ENCODE assay signal across 14 mouse cellular contexts in the genomic region with DNA sequence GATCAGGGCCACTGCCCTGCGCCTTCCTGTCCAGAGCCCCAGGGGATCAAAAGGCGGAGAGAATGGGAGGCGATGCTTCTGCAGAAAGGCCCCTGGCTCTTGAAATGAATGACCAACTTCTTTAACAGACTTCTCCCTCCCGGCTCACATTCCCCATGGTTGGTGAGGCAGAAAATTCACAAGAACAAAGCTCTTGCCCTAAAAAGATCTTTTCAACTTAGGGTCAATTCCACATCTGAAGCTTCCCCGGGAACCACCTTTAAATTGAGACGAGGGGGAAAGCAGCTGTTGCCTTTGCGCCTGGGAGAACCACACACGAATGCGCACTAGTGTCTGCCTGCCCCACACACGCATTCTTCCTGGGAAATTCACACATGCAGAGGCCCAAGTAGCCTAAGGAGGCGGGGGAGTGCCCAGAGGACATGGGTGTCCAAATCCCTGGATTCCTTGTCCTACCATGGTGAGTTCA. TPM values are rescaled to one million over a fixed set of nuclear protein-coding genes. Genes with fewer than 3 reads are reported as not detected.
A peak's percentile ranks its signal among the peaks of the same experiment; 100 is the strongest.
DNase-seq lines count a peak whose midpoint lies in the region; ATAC-seq and TF ChIP-seq lines count a peak whose summit lies in the region.
"Had no signal": no experiment of that assay in that cellular context is flagged by ENCODE, and none has a peak within 500 bp of the region (broad histone marks: within the 10 kb centered on the region; RNA-seq: fewer than 3 reads in every experiment).

No protein-coding gene starts in this region.

- peak overlapping the region; percentile 83 for H3K27ac ChIP-seq in hindbrain, embryonic 10.5 days
- H3K27ac ChIP-seq in hindbrain, embryonic 16.5 days (ENCODE audit: low read depth, low read length): no peak overlapping the region
- peak overlapping the region; percentile 85 for H3K27ac ChIP-seq in forebrain, postnatal 0 days (ENCODE audit: low read depth, low read length)

- H3K4me2 ChIP-seq in hindbrain, embryonic 16.5 days (ENCODE audit: low read length): no peak overlapping the region
- no peak overlapping the region for H3K4me2 ChIP-seq in forebrain, postnatal 0 days (ENCODE audit: low read depth)

- 24% methylated on average over 11 of the region's 11 CpGs for WGBS in hindbrain, embryonic 10.5 days
- WGBS in hindbrain, embryonic 16.5 days: 16% methylated on average over 11 of the region's 11 CpGs
- 26% methylated on average over 11 of the region's 11 CpGs for WGBS in forebrain, postnatal 0 days

- no peak overlapping the region for H3K9ac ChIP-seq in hindbrain, embryonic 16.5 days (ENCODE audit: low read depth, low read length)
- H3K9ac ChIP-seq in forebrain, postnatal 0 days: no peak overlapping the region
- H3K9ac ChIP-seq: liver, postnatal 0 days had no signal

- no peak overlapping the region for H3K4me3 ChIP-seq in hindbrain, embryonic 10.5 days
- no peak overlapping the region for H3K4me3 ChIP-seq in hindbrain, embryonic 16.5 days (ENCODE audit: low read length)
- no peak overlapping the region for H3K4me3 ChIP-seq in forebrain, postnatal 0 days (ENCODE audit: low read depth, low read length)
- H3K4me3 ChIP-seq: megakaryocyte, embryonic 14.5 days had no signal

- no peak for TF ChIP-seq CTCF in forebrain, postnatal 0 days (IDR thresholded peaks at IDR 0.05; ENCODE audit: low read depth)

- peaks cover 40% of the 10 kb centered on the region for H3K4me1 ChIP-seq in hindbrain, embryonic 10.5 days (replicated peaks)
- no peaks in the 10 kb centered on the region for H3K4me1 ChIP-seq in hindbrain, embryonic 16.5 days (ENCODE audit: control insufficient read depth, insufficient read depth, low read depth, low read length)
- H3K4me1 ChIP-seq in forebrain, postnatal 0 days (ENCODE audit: insufficient read depth): peaks cover 19% of the 10 kb centered on the region

- no peaks in the 10 kb centered on the region for H3K9me3 ChIP-seq in hindbrain, embryonic 10.5 days
- H3K9me3 ChIP-seq in hindbrain, embryonic 16.5 days (ENCODE audit: control insufficient read depth, low read length): no peaks in the 10 kb centered on the region
- H3K9me3 ChIP-seq in forebrain, postnatal 0 days (ENCODE audit: low read length): no peaks in the 10 kb centered on the region

- no peak for ATAC-seq in hindbrain, embryonic 16.5 days
- ATAC-seq in forebrain, postnatal 0 days: no peak
- ATAC-seq in CD4-positive, CD25-positive, alpha-beta regulatory T cell, adult 4 months: no peak
- ATAC-seq: intestine, postnatal 0 days; liver, postnatal 0 days had no signal

- H3K27me3 ChIP-seq in hindbrain, embryonic 10.5 days (ENCODE audit: insufficient read depth, poor library complexity, severe bottlenecking): no peaks in the 10 kb centered on the region
- H3K27me3 ChIP-seq in hindbrain, embryonic 16.5 days (replicated peaks; ENCODE audit: control insufficient read depth, insufficient read depth, low read length): no peaks in the 10 kb centered on the region
- no peaks in the 10 kb centered on the region for H3K27me3 ChIP-seq in forebrain, postnatal 0 days (ENCODE audit: insufficient read depth, low read length)

- DNase-seq in hindbrain, embryonic 10.5 days (ENCODE audit: low spot score): peak; percentile 56
- peak; percentile 78 for DNase-seq in embryo, embryonic 10.5 days (ENCODE audit: low spot score)
- no peak for DNase-seq in forebrain, postnatal 0 days
- DNase-seq in kidney, postnatal 36 days: peak; percentile 67 to 76
- DNase-seq in ovary, postnatal 10 days (ENCODE audit: low spot score): no peak
- no peak for DNase-seq in adrenal gland, postnatal 25 days
- DNase-seq: adrenal gland, adult 8-10 months; left cerebral cortex, postnatal 4 days; liver, postnatal 0 days; thymus, adult 18-20 months had no signal

- H3K36me3 ChIP-seq in hindbrain, embryonic 10.5 days: no peaks in the 10 kb centered on the region
- no peaks in the 10 kb centered on the region for H3K36me3 ChIP-seq in hindbrain, embryonic 16.5 days (ENCODE audit: control insufficient read depth, insufficient read depth, low read length)
- H3K36me3 ChIP-seq in forebrain, postnatal 0 days (ENCODE audit: insufficient read depth): no peaks in the 10 kb centered on the region

RNA-seq across cellular contexts. Expression of a gene that starts 40.0 kb away (rescaled TPM):
- 144 and 181 TPM in 2 replicates for polyA plus RNA-seq in hindbrain, embryonic 10.5 days (2016; fragmentation: Nextera tagmentation; extraction: Ambion mirVana)
- polyA plus RNA-seq in hindbrain, embryonic 16.5 days (2015; fragmentation: Nextera tagmentation; extraction: Ambion mirVana): 136 and 148 TPM in 2 replicates
- 61.6 and 81.1 TPM in 2 replicates for total RNA-seq in forebrain, postnatal 0 days (2014; rRNA removed)
- 119 and 137 TPM in 2 replicates for polyA plus RNA-seq in forebrain, postnatal 0 days (2015; fragmentation: Nextera tagmentation; extraction: Ambion mirVana)
- total RNA-seq in adrenal gland, postnatal 25 days (2021): 75.3 and 101 TPM in 2 replicates
- polyA plus RNA-seq in CD4-positive, CD25-positive, alpha-beta regulatory T cell, adult 4 months (2017; shearing (Covaris generic)): 10 to 100 TPM; 71.3 to 83.1 TPM

RNA-seq across cellular contexts. Expression of a gene that starts 59.9 kb away (rescaled TPM):
- 14.0 and 14.9 TPM in 2 replicates for polyA plus RNA-seq in hindbrain, embryonic 10.5 days (2016; fragmentation: Nextera tagmentation; extraction: Ambion mirVana)
- 14.4 and 17.5 TPM in 2 replicates for polyA plus RNA-seq in hindbrain, embryonic 16.5 days (2015; fragmentation: Nextera tagmentation; extraction: Ambion mirVana)
- 26.7 and 32.2 TPM in 2 replicates for total RNA-seq in forebrain, postnatal 0 days (2014; rRNA removed)
- 6.3 and 9.8 TPM in 2 replicates for polyA plus RNA-seq in forebrain, postnatal 0 days (2015; fragmentation: Nextera tagmentation; extraction: Ambion mirVana)
- total RNA-seq in adrenal gland, postnatal 25 days (2021): 27.2 and 27.8 TPM in 2 replicates
- 10 to 100 TPM; 10.7 to 21.3 TPM for polyA plus RNA-seq in CD4-positive, CD25-positive, alpha-beta regulatory T cell, adult 4 months (2017; shearing (Covaris generic))

Comparison
In these comparisons a context has a peak if more than half of its experiments do, and no peak if none do; other contexts are left out.
1. DNase-seq: peak in hindbrain, embryonic 10.5 days (single experiment), embryo, embryonic 10.5 days (single experiment) and kidney, postnatal 36 days (2 of 2); none in forebrain, postnatal 0 days (single experiment), ovary, postnatal 10 days (single experiment) and adrenal gland, postnatal 25 days (single experiment).